Mouse (Mus musculus) cerebellum, postnatal 10 days (tissue): Measurements from ENCODE around the gene Cyp24a1.
A peak's percentile ranks its signal among the peaks of the same experiment; 100 is the strongest.

Experiments
- DNase-seq, 2 experiments: peaks; one replicate each; pipeline ENCODE4 v3.0.0; 2021; ENCODE audit warnings: mixed read lengths in 2 of 2

Cyp24a1 gene

DNA sequence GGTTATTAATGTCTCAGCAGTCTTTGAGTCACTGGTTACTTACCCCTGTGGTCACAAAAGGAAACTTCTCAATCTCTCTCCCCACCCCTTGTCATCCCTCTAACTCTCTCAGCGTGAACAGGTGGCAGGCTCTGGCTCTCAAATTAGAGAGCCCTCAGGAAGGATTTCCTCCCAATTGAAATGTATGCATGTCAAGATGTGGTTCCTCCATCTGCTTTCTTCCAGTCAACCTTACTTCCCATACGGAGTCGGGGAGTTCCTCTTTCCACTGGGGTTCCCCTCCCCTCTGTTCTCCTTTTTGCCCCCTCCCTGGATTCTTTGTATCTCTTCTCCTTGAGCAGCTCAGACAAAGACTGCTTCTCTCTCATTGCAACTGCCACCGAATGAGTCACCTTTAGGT lies 60.7 kb downstream of the Cyp24a1 start:
- peak in 1 of 2 experiments; percentile 37 for DNase-seq
